Mouse (Mus musculus) neural tube, postnatal 0 days (tissue): ENCODE data around the gene Itih2. TPM values are rescaled to one million over a fixed set of nuclear protein-coding genes. Genes with fewer than 3 reads are reported as not detected.

Experiments used
- polyA plus RNA-seq: library from polyadenylated mRNA; unstranded; fragments of >200 nt; fragmentation: Nextera tagmentation; extraction: Ambion mirVana; gene quantifications from 2 replicates; pipeline ENCODE4 v1.2.1, GENCODE M21; 2015

Itih2 gene
- polyA plus RNA-seq, result 3.9 and 6.2 TPM in 2 replicates

DNA sequence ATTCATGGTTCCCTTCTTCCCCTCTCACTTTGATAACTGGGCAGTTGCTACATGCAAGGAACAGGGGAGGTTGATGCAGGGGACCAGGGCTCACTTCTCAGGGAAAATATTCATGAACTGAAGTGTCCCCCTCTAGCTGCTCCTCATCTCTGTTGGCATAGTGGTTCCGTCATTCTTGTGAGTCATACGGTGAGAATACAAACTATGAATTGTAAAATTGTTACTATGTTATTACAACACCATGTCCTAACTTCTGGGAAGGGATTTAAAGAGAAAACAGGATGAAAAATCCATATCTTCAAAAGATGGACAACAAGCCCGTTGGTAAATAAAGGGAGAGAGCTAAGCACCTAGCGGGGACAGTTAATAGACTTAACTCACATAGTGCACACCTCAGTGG lies at the start of gene Itih2:
Gene Itih2 (minus strand): TSS at position 101 of the 400 bp plus-strand sequence.

GRCm38 (mm10) chr2:10153201-10154075 lies 22.2 kb upstream of the Itih2 start, which contains the start of gene Itih5:
Gene Itih5, plus strand, starts transcription at chr2:10153571.

GRCm38 (mm10) chr2:10080310-10081010 lies 50.7 kb downstream of the Itih2 start, which contains the start of the genes Atp5c1 and Kin:
Gene Atp5c1, minus strand, starts transcription at chr2:10080510.
Gene Kin, plus strand, starts transcription at chr2:10080593.

GRCm38 (mm10) chr2:10048461-10048860 lies 82.7 kb downstream of the Itih2 start, which contains the start of gene Taf3:
Gene Taf3, minus strand, starts transcription at chr2:10048596.

Other genes starting within 250 kb of the Itih2 start
- 0.54 TPM in 1 of 2 replicates, not detected in the other for gene 9230102O04Rik, start 241.9 kb downstream of the Itih2 start, polyA plus RNA-seq
- gene Gata3, start 241.4 kb downstream of the Itih2 start, polyA plus RNA-seq, result 5.2 and 5.3 TPM in 2 replicates
- gene Taf3, start 82.8 kb downstream of the Itih2 start, polyA plus RNA-seq, result 9.7 and 11.0 TPM in 2 replicates
- 708 and 751 TPM in 2 replicates for gene Atp5c1, start 50.9 kb downstream of the Itih2 start, polyA plus RNA-seq
- 22.0 and 24.7 TPM in 2 replicates for gene Kin, start 50.8 kb downstream of the Itih2 start, polyA plus RNA-seq
- 12.3 and 13.5 TPM in 2 replicates for gene Itih5, start 22.2 kb upstream of the Itih2 start, polyA plus RNA-seq
- 6.2 and 7.0 TPM in 2 replicates for gene Sfmbt2, start 239.1 kb upstream of the Itih2 start, polyA plus RNA-seq